Mouse (Mus musculus): ENCODE results near the gene Ifngr1.
A peak's percentile ranks its signal among the peaks of the same experiment; 100 is the strongest.

Ifngr1 gene

GRCm38 (mm10) chr10:19591641-19592441 is at the start of gene Ifngr1:
TSS of gene Ifngr1 (plus strand) at chr10:19591949.
- DNase-seq (ENCODE audit: low spot score): peak; percentile 99

- DNase-seq (ENCODE audit: low spot score): no peak
These were observed 44.9 kb upstream of the Ifngr1 start for GRCm38 (mm10) chr10:19546825-19547224.

GRCm38 (mm10) chr10:19548016-19548415 is 43.7 kb upstream of the Ifngr1 start:
- DNase-seq (ENCODE audit: low spot score): no peak

- DNase-seq (ENCODE audit: low spot score): no peak
These were observed 43.3 kb upstream of the Ifngr1 start for GRCm38 (mm10) chr10:19548491-19548890.

- no peak for DNase-seq (ENCODE audit: low spot score)
These were observed 40.2 kb upstream of the Ifngr1 start for GRCm38 (mm10) chr10:19551585-19551984.

GRCm38 (mm10) chr10:19553857-19554256 is 37.9 kb upstream of the Ifngr1 start:
- DNase-seq (ENCODE audit: low spot score): no peak

GRCm38 (mm10) chr10:19557696-19558095 is 34.1 kb upstream of the Ifngr1 start:
- DNase-seq (ENCODE audit: low spot score): no peak

GRCm38 (mm10) chr10:19559565-19560165 is 32.1 kb upstream of the Ifngr1 start:
- no peak for DNase-seq (ENCODE audit: low spot score)

GRCm38 (mm10) chr10:19562598-19562997 is 29.2 kb upstream of the Ifngr1 start:
- DNase-seq (ENCODE audit: low spot score): no peak

GRCm38 (mm10) chr10:19563443-19563861 is 28.3 kb upstream of the Ifngr1 start:
- DNase-seq (ENCODE audit: low spot score): no peak

GRCm38 (mm10) chr10:19567481-19567880 is 24.3 kb upstream of the Ifngr1 start:
- no peak for DNase-seq (ENCODE audit: low spot score)

GRCm38 (mm10) chr10:19570288-19570687 is 21.5 kb upstream of the Ifngr1 start:
- DNase-seq (ENCODE audit: low spot score): no peak

GRCm38 (mm10) chr10:19570716-19571115 is 21.0 kb upstream of the Ifngr1 start:
- no peak for DNase-seq (ENCODE audit: low spot score)

- no peak for DNase-seq (ENCODE audit: low spot score)
These were observed 14.2 kb upstream of the Ifngr1 start for GRCm38 (mm10) chr10:19577571-19577970.

- DNase-seq (ENCODE audit: low spot score): no peak
These were observed 13.7 kb upstream of the Ifngr1 start for GRCm38 (mm10) chr10:19578001-19578400.

GRCm38 (mm10) chr10:19578409-19578986 is 13.3 kb upstream of the Ifngr1 start:
- no peak for DNase-seq (ENCODE audit: low spot score)

- no peak for DNase-seq (ENCODE audit: low spot score)
These were observed 11.1 kb upstream of the Ifngr1 start for GRCm38 (mm10) chr10:19580660-19581059.

- DNase-seq (ENCODE audit: low spot score): no peak
These were observed 9.7 kb upstream of the Ifngr1 start for GRCm38 (mm10) chr10:19581844-19582582.

GRCm38 (mm10) chr10:19582806-19583430 is 8.8 kb upstream of the Ifngr1 start:
- DNase-seq (ENCODE audit: low spot score): no peak

GRCm38 (mm10) chr10:19584064-19584463 is 7.7 kb upstream of the Ifngr1 start:
- DNase-seq (ENCODE audit: low spot score): no peak

- DNase-seq (ENCODE audit: low spot score): no peak
These were observed 6.9 kb upstream of the Ifngr1 start for GRCm38 (mm10) chr10:19584846-19585245.

GRCm38 (mm10) chr10:19585860-19586259 is 5.9 kb upstream of the Ifngr1 start:
- DNase-seq (ENCODE audit: low spot score): no peak

All from ovary, adult 18-20 months (tissue).